Mouse (Mus musculus): ENCODE measurements around the gene Accsl. TPM values are rescaled to one million over a fixed set of nuclear protein-coding genes. Genes with fewer than 3 reads are reported as not detected.
A peak's percentile ranks its signal among the peaks of the same experiment; 100 is the strongest.

Gene Accsl
- polyA plus RNA-seq, 1 experiment from 2014 or later = not detected

GRCm38 (mm10) chr2:93849505-93850089 lies 19.4 kb downstream of the Accsl start, which contains the start of gene Accs:
Gene Accs, minus strand, starts transcription at chr2:93849943.
- Histone ChIP-seq H3K4me2 (ENCODE audit: low read depth, low read length) (peak within 1 kb of the TSS; percentile 70), H3K4me1 (ENCODE audit: control insufficient read depth, insufficient read depth, low read length) (no peaks in the 10 kb centered on the region; the same call in 1 of the 2 replicates), H3K36me3 (replicated peaks; ENCODE audit: control insufficient read depth, insufficient read depth, low read depth, low read length) (no peaks in the 10 kb centered on the region), H3K27me3 (ENCODE audit: control insufficient read depth, insufficient read depth, low read length) (no peaks in the 10 kb centered on the region), H3K27ac (replicated peaks; ENCODE audit: low read depth, low read length) (peak within 1 kb of the TSS; percentile 68), H3K4me3 (ENCODE audit: low read depth, low read length) (peak within 1 kb of the TSS; percentile 43), H3K9ac (replicated peaks; ENCODE audit: low read length) (peak within 1 kb of the TSS; percentile 67), H3K9me3 (replicated peaks; ENCODE audit: control insufficient read depth, low read length) (no peaks in the 10 kb centered on the region)
- DNase-seq (ENCODE audit: low spot score) = peak; percentile 91
- under 1% methylated on average over 28 of the region's 28 CpGs for WGBS
- peak; percentile 82 for ATAC-seq (replicated peaks; ENCODE audit: insufficient number of reproducible peaks, low FRiP score, low TSS enrichment, low read depth)

- H3K4me3 ChIP-seq (ENCODE audit: low read depth, low read length) = no peak overlapping the region
- H3K4me2 ChIP-seq (ENCODE audit: low read depth, low read length) = no peak overlapping the region
- H3K36me3 ChIP-seq (replicated peaks; ENCODE audit: control insufficient read depth, insufficient read depth, low read depth, low read length) = no peaks in the 10 kb centered on the region; the same call in 1 of the 2 replicates
- no peak overlapping the region for H3K9ac ChIP-seq (replicated peaks; ENCODE audit: low read length)
- ATAC-seq (replicated peaks; ENCODE audit: insufficient number of reproducible peaks, low FRiP score, low TSS enrichment, low read depth) = no peak
- no peaks in the 10 kb centered on the region for H3K4me1 ChIP-seq (ENCODE audit: control insufficient read depth, insufficient read depth, low read length)
- 90% methylated on average over 3 of the region's 3 CpGs for WGBS
- no peaks in the 10 kb centered on the region for H3K9me3 ChIP-seq (replicated peaks; ENCODE audit: control insufficient read depth, low read length)
- H3K27ac ChIP-seq (replicated peaks; ENCODE audit: low read depth, low read length) = no peak overlapping the region
- no peak for DNase-seq (ENCODE audit: low spot score)
- H3K27me3 ChIP-seq (ENCODE audit: control insufficient read depth, insufficient read depth, low read length) = no peaks in the 10 kb centered on the region
These were observed 27.6 kb downstream of the Accsl start for GRCm38 (mm10) chr2:93841349-93841748.

GRCm38 (mm10) chr2:93840109-93840508 lies 28.8 kb downstream of the Accsl start:
- Histone ChIP-seq H3K4me1 (ENCODE audit: control insufficient read depth, insufficient read depth, low read length) (no peaks in the 10 kb centered on the region), H3K9ac (replicated peaks; ENCODE audit: low read length) (no peak overlapping the region), H3K9me3 (replicated peaks; ENCODE audit: control insufficient read depth, low read length) (no peaks in the 10 kb centered on the region), H3K36me3 (replicated peaks; ENCODE audit: control insufficient read depth, insufficient read depth, low read depth, low read length) (no peaks in the 10 kb centered on the region; the same call in 1 of the 2 replicates), H3K27me3 (ENCODE audit: control insufficient read depth, insufficient read depth, low read length) (no peaks in the 10 kb centered on the region), H3K4me2 (ENCODE audit: low read depth, low read length) (no peak overlapping the region), H3K4me3 (ENCODE audit: low read depth, low read length) (no peak overlapping the region), H3K27ac (replicated peaks; ENCODE audit: low read depth, low read length) (no peak overlapping the region)
- WGBS = 88% methylated on average over 6 of the region's 6 CpGs
- ATAC-seq (replicated peaks; ENCODE audit: insufficient number of reproducible peaks, low FRiP score, low TSS enrichment, low read depth) (no peak), DNase-seq (ENCODE audit: low spot score) (no peak)

- DNase-seq (ENCODE audit: low spot score) (no peak), ATAC-seq (replicated peaks; ENCODE audit: insufficient number of reproducible peaks, low FRiP score, low TSS enrichment, low read depth) (no peak)
- Histone ChIP-seq H3K4me3 (ENCODE audit: low read depth, low read length) (no peak overlapping the region), H3K36me3 (replicated peaks; ENCODE audit: control insufficient read depth, insufficient read depth, low read depth, low read length) (no peaks in the 10 kb centered on the region; the same call in 1 of the 2 replicates), H3K4me1 (ENCODE audit: control insufficient read depth, insufficient read depth, low read length) (no peaks in the 10 kb centered on the region), H3K27ac (replicated peaks; ENCODE audit: low read depth, low read length) (no peak overlapping the region), H3K9ac (replicated peaks; ENCODE audit: low read length) (no peak overlapping the region), H3K27me3 (ENCODE audit: control insufficient read depth, insufficient read depth, low read length) (no peaks in the 10 kb centered on the region), H3K4me2 (ENCODE audit: low read depth, low read length) (no peak overlapping the region), H3K9me3 (replicated peaks; ENCODE audit: control insufficient read depth, low read length) (no peaks in the 10 kb centered on the region)
- WGBS = 97% methylated on average over 4 of the region's 4 CpGs
These were observed 30.0 kb downstream of the Accsl start for GRCm38 (mm10) chr2:93838931-93839330.

- H3K4me3 ChIP-seq (ENCODE audit: low read depth, low read length) = no peak overlapping the region
- no peaks in the 10 kb centered on the region for H3K9me3 ChIP-seq (replicated peaks; ENCODE audit: control insufficient read depth, low read length)
- no peaks in the 10 kb centered on the region for H3K4me1 ChIP-seq (ENCODE audit: control insufficient read depth, insufficient read depth, low read length)
- DNase-seq (ENCODE audit: low spot score) (no peak), ATAC-seq (replicated peaks; ENCODE audit: insufficient number of reproducible peaks, low FRiP score, low TSS enrichment, low read depth) (no peak)
- no peak overlapping the region for H3K9ac ChIP-seq (replicated peaks; ENCODE audit: low read length)
- 72% methylated on average over 13 of the region's 13 CpGs for WGBS
- no peak overlapping the region for H3K4me2 ChIP-seq (ENCODE audit: low read depth, low read length)
- H3K36me3 ChIP-seq (replicated peaks; ENCODE audit: control insufficient read depth, insufficient read depth, low read depth, low read length) = no peaks in the 10 kb centered on the region; the same call in 1 of the 2 replicates
- no peak overlapping the region for H3K27ac ChIP-seq (replicated peaks; ENCODE audit: low read depth, low read length)
- no peaks in the 10 kb centered on the region for H3K27me3 ChIP-seq (ENCODE audit: control insufficient read depth, insufficient read depth, low read length)
These were observed 32.6 kb downstream of the Accsl start for GRCm38 (mm10) chr2:93836232-93836785.

- Histone ChIP-seq H3K27ac (replicated peaks; ENCODE audit: low read depth, low read length) (no peak overlapping the region), H3K4me1 (ENCODE audit: control insufficient read depth, insufficient read depth, low read length) (no peaks in the 10 kb centered on the region), H3K4me2 (ENCODE audit: low read depth, low read length) (no peak overlapping the region), H3K9me3 (replicated peaks; ENCODE audit: control insufficient read depth, low read length) (no peaks in the 10 kb centered on the region), H3K9ac (replicated peaks; ENCODE audit: low read length) (no peak overlapping the region), H3K4me3 (ENCODE audit: low read depth, low read length) (no peak overlapping the region), H3K36me3 (replicated peaks; ENCODE audit: control insufficient read depth, insufficient read depth, low read depth, low read length) (no peaks in the 10 kb centered on the region), H3K27me3 (ENCODE audit: control insufficient read depth, insufficient read depth, low read length) (no peaks in the 10 kb centered on the region)
- 78% methylated on average over 11 of the region's 11 CpGs for WGBS
- ATAC-seq (replicated peaks; ENCODE audit: insufficient number of reproducible peaks, low FRiP score, low TSS enrichment, low read depth) (no peak), DNase-seq (ENCODE audit: low spot score) (no peak)
These were observed 33.4 kb downstream of the Accsl start for GRCm38 (mm10) chr2:93835596-93835995.

GRCm38 (mm10) chr2:93823519-93823918 lies 45.4 kb downstream of the Accsl start:
- no peak for ATAC-seq (replicated peaks; ENCODE audit: insufficient number of reproducible peaks, low FRiP score, low TSS enrichment, low read depth)
- H3K36me3 ChIP-seq (replicated peaks; ENCODE audit: control insufficient read depth, insufficient read depth, low read depth, low read length) = no peaks in the 10 kb centered on the region

GRCm38 (mm10) chr2:93822045-93822749 lies 46.8 kb downstream of the Accsl start, which contains the start of gene Ext2:
Gene Ext2, minus strand, starts transcription at chr2:93822568.
- WGBS = under 1% methylated on average over 66 of the region's 66 CpGs
- Histone ChIP-seq H3K36me3 (replicated peaks; ENCODE audit: control insufficient read depth, insufficient read depth, low read depth, low read length) (no peaks in the 10 kb centered on the region), H3K4me3 (ENCODE audit: low read depth, low read length) (peak within 1 kb of the TSS; percentile 95), H3K4me1 (ENCODE audit: control insufficient read depth, insufficient read depth, low read length) (0 out of 2 replicates have a peak, but pooled peaks cover 3% of the 10 kb centered on the region), H3K9me3 (replicated peaks; ENCODE audit: control insufficient read depth, low read length) (no peaks in the 10 kb centered on the region), H3K4me2 (ENCODE audit: low read depth, low read length) (peak within 1 kb of the TSS; percentile 80), H3K9ac (replicated peaks; ENCODE audit: low read length) (peak within 1 kb of the TSS; percentile 93), H3K27me3 (ENCODE audit: control insufficient read depth, insufficient read depth, low read length) (no peaks in the 10 kb centered on the region), H3K27ac (replicated peaks; ENCODE audit: low read depth, low read length) (no peak within 1 kb of the TSS)
- peak; percentile 93 for DNase-seq (ENCODE audit: low spot score)
- ATAC-seq (replicated peaks; ENCODE audit: insufficient number of reproducible peaks, low FRiP score, low TSS enrichment, low read depth) = peak; percentile 86

More at GRCm38 (mm10) chr2:93823519-93823918, 45.4 kb downstream of the Accsl start:
- DNase-seq (ENCODE audit: low spot score) = peak; percentile 97
- no peak overlapping the region for H3K9ac ChIP-seq (replicated peaks; ENCODE audit: low read length)
- H3K4me3 ChIP-seq (ENCODE audit: low read depth, low read length) = no peak overlapping the region
- 20% methylated on average over 8 of the region's 8 CpGs for WGBS
- H3K4me1 ChIP-seq (ENCODE audit: control insufficient read depth, insufficient read depth, low read length) = 0 out of 2 replicates have a peak, but pooled peaks cover 3% of the 10 kb centered on the region
- no peaks in the 10 kb centered on the region for H3K9me3 ChIP-seq (replicated peaks; ENCODE audit: control insufficient read depth, low read length)
- H3K4me2 ChIP-seq (ENCODE audit: low read depth, low read length) = no peak overlapping the region
- H3K27ac ChIP-seq (replicated peaks; ENCODE audit: low read depth, low read length) = no peak overlapping the region
- no peaks in the 10 kb centered on the region for H3K27me3 ChIP-seq (ENCODE audit: control insufficient read depth, insufficient read depth, low read length)
